Comparison of ENCODE assay signal across 21 mouse cellular contexts in genomic region chr19:45228781-45229180, GRCm38 (mm10). TPM values are rescaled to one million over a fixed set of nuclear protein-coding genes. Genes with fewer than 3 reads are reported as not detected.
A peak's percentile ranks its signal among the peaks of the same experiment; 100 is the strongest.
DNase-seq lines count a peak whose midpoint lies in the region; ATAC-seq lines count a peak whose summit lies in the region.
"Had no signal": no experiment of that assay in that cellular context is flagged by ENCODE, and none has a peak within 500 bp of the region (broad histone marks: within the 10 kb centered on the region; RNA-seq: fewer than 3 reads in every experiment).

No protein-coding gene starts in this region.

- H3K27me3 ChIP-seq in intestine, embryonic 14.5 days (replicated peaks; ENCODE audit: control insufficient read depth, insufficient read depth, low read length): peaks cover 100% of the 10 kb centered on the region
- H3K27me3 ChIP-seq in intestine, embryonic 15.5 days (replicated peaks): peaks cover 97% of the 10 kb centered on the region
- H3K27me3 ChIP-seq in hindbrain, embryonic 12.5 days: peaks cover 92% of the 10 kb centered on the region
- peaks cover 100% of the 10 kb centered on the region for H3K27me3 ChIP-seq in limb, embryonic 10.5 days (ENCODE audit: low read depth, poor library complexity, severe bottlenecking)
- peaks cover 72% of the 10 kb centered on the region for H3K27me3 ChIP-seq in neural tube, embryonic 13.5 days

- no peak overlapping the region for H3K4me2 ChIP-seq in intestine, embryonic 14.5 days (ENCODE audit: low read length)
- H3K4me2 ChIP-seq in intestine, embryonic 15.5 days (replicated peaks): no peak overlapping the region
- H3K4me2 ChIP-seq in hindbrain, embryonic 12.5 days (replicated peaks): peak overlapping the region; percentile 46
- H3K4me2 ChIP-seq in neural tube, embryonic 13.5 days: peak overlapping the region; percentile 75
- H3K4me2 ChIP-seq: forebrain, embryonic 15.5 days; midbrain, embryonic 13.5 days had no signal

- H3K9ac ChIP-seq in intestine, embryonic 14.5 days (ENCODE audit: low read length): no peak overlapping the region
- no peak overlapping the region for H3K9ac ChIP-seq in intestine, embryonic 15.5 days
- H3K9ac ChIP-seq in hindbrain, embryonic 12.5 days: 0 out of 2 replicates have a peak overlapping the region, but pooled peaks have one; percentile 5
- H3K9ac ChIP-seq in neural tube, embryonic 13.5 days: peak overlapping the region; percentile 96
- H3K9ac ChIP-seq: forebrain, embryonic 15.5 days; limb, embryonic 12.5 days; liver, embryonic 15.5 days; midbrain, embryonic 13.5 days had no signal

- H3K9me3 ChIP-seq in intestine, embryonic 14.5 days (ENCODE audit: control insufficient read depth, low read length): no peaks in the 10 kb centered on the region
- H3K9me3 ChIP-seq in intestine, embryonic 15.5 days: no peaks in the 10 kb centered on the region
- H3K9me3 ChIP-seq in hindbrain, embryonic 12.5 days (replicated peaks): no peaks in the 10 kb centered on the region
- H3K9me3 ChIP-seq in limb, embryonic 10.5 days (replicated peaks): no peaks in the 10 kb centered on the region
- H3K9me3 ChIP-seq in neural tube, embryonic 13.5 days: no peaks in the 10 kb centered on the region
- H3K9me3 ChIP-seq: forebrain, embryonic 15.5 days; limb, embryonic 12.5 days; liver, embryonic 15.5 days; midbrain, embryonic 13.5 days had no signal

- no peak for ATAC-seq in intestine, embryonic 14.5 days (replicated peaks; ENCODE audit: low FRiP score, low TSS enrichment, low read depth)
- ATAC-seq in intestine, embryonic 15.5 days: no peak
- ATAC-seq in hindbrain, embryonic 12.5 days (ENCODE audit: low FRiP score): no peak
- ATAC-seq in neural tube, embryonic 13.5 days (ENCODE audit: low read depth): no peak
- ATAC-seq: forebrain, embryonic 15.5 days; intestine, embryonic 16.5 days; midbrain, embryonic 13.5 days had no signal

- H3K4me1 ChIP-seq in intestine, embryonic 14.5 days (replicated peaks; ENCODE audit: control insufficient read depth, insufficient read depth, low read length): peaks cover 6% of the 10 kb centered on the region; the same call in 1 of the 2 replicates
- peaks cover 19% of the 10 kb centered on the region for H3K4me1 ChIP-seq in intestine, embryonic 15.5 days (replicated peaks)
- H3K4me1 ChIP-seq in hindbrain, embryonic 12.5 days: peaks cover 33% of the 10 kb centered on the region
- H3K4me1 ChIP-seq in limb, embryonic 10.5 days: peaks cover 46% of the 10 kb centered on the region
- peaks cover 83% of the 10 kb centered on the region for H3K4me1 ChIP-seq in neural tube, embryonic 13.5 days (replicated peaks)

- 4% methylated on average over 4 of the region's 4 CpGs for WGBS in intestine, embryonic 14.5 days
- WGBS in intestine, embryonic 15.5 days: 7% methylated on average over 4 of the region's 4 CpGs
- WGBS in hindbrain, embryonic 12.5 days: 8% methylated on average over 4 of the region's 4 CpGs
- 3% methylated on average over 4 of the region's 4 CpGs for WGBS in limb, embryonic 10.5 days
- WGBS in neural tube, embryonic 13.5 days: 4% methylated on average over 4 of the region's 4 CpGs

- no peak overlapping the region for H3K27ac ChIP-seq in intestine, embryonic 14.5 days (ENCODE audit: low read depth)
- H3K27ac ChIP-seq in intestine, embryonic 15.5 days: no peak overlapping the region
- 0 out of 2 replicates have a peak overlapping the region, but pooled peaks have one; percentile 9 for H3K27ac ChIP-seq in hindbrain, embryonic 12.5 days
- H3K27ac ChIP-seq in limb, embryonic 10.5 days: 0 out of 2 replicates have a peak overlapping the region, but pooled peaks have one; percentile 43
- H3K27ac ChIP-seq in neural tube, embryonic 13.5 days (replicated peaks): peak overlapping the region; percentile 99
- H3K27ac ChIP-seq: forebrain, embryonic 15.5 days; layer of hippocampus, adult 2 months; limb, embryonic 12.5 days; liver, embryonic 15.5 days; midbrain, embryonic 13.5 days had no signal

- DNase-seq in intestine, embryonic 14.5 days (ENCODE audit: low spot score): peak; percentile 60
- peak; percentile 48 for DNase-seq in limb, embryonic 10.5 days (ENCODE audit: low spot score)
- no peak for DNase-seq in right cerebral cortex, adult 18-20 months
- no peak for DNase-seq in cerebellum, postnatal 25 days
- DNase-seq in urinary bladder, postnatal 25 days (ENCODE audit: low spot score): no peak
- DNase-seq: cerebellum, adult 18-20 months; cerebellum, postnatal 36 days; heart, postnatal 14 days; kidney, postnatal 14 days; thymus, postnatal 36 days had no signal

- H3K36me3 ChIP-seq in intestine, embryonic 14.5 days (ENCODE audit: control insufficient read depth, insufficient read depth, low read length): no peaks in the 10 kb centered on the region
- H3K36me3 ChIP-seq in intestine, embryonic 15.5 days: no peaks in the 10 kb centered on the region
- no peaks in the 10 kb centered on the region for H3K36me3 ChIP-seq in hindbrain, embryonic 12.5 days
- H3K36me3 ChIP-seq in limb, embryonic 10.5 days: no peaks in the 10 kb centered on the region
- peaks cover 2% of the 10 kb centered on the region; the same call in 1 of the 2 replicates for H3K36me3 ChIP-seq in neural tube, embryonic 13.5 days
- H3K36me3 ChIP-seq: forebrain, embryonic 15.5 days; limb, embryonic 12.5 days; liver, embryonic 15.5 days; midbrain, embryonic 13.5 days had no signal

- no peak overlapping the region for H3K4me3 ChIP-seq in intestine, embryonic 14.5 days (ENCODE audit: low read depth, low read length)
- H3K4me3 ChIP-seq in intestine, embryonic 15.5 days (replicated peaks): no peak overlapping the region
- H3K4me3 ChIP-seq in hindbrain, embryonic 12.5 days: peak overlapping the region; percentile 7; the same call in 1 of the 2 replicates
- H3K4me3 ChIP-seq in limb, embryonic 10.5 days: peak overlapping the region; percentile 32
- H3K4me3 ChIP-seq in neural tube, embryonic 13.5 days: peak overlapping the region; percentile 68; the same call in 1 of the 2 replicates
- H3K4me3 ChIP-seq: forebrain, embryonic 15.5 days; midbrain, embryonic 13.5 days; myocyte had no signal

RNA-seq across cellular contexts. Expression of gene Lbx1, which starts 6.8 kb away (rescaled TPM):
- not detected in 2 replicates for polyA plus RNA-seq in intestine, embryonic 14.5 days (2014; fragmentation: Nextera tagmentation; extraction: Ambion mirVana)
- polyA plus RNA-seq in intestine, embryonic 15.5 days (2015; fragmentation: Nextera tagmentation; extraction: Ambion mirVana): 0.08 TPM in 1 of 2 replicates, not detected in the other
- polyA plus RNA-seq in hindbrain, embryonic 12.5 days (2016; fragmentation: Nextera tagmentation; extraction: Ambion mirVana): 10.8 and 18.8 TPM in 2 replicates
- polyA plus RNA-seq in limb, embryonic 10.5 days (2016; fragmentation: Nextera tagmentation; extraction: Ambion mirVana): 3.9 and 6.3 TPM in 2 replicates
- polyA plus RNA-seq in neural tube, embryonic 13.5 days (2015; fragmentation: Nextera tagmentation; extraction: Ambion mirVana): 16.0 and 16.9 TPM in 2 replicates
- polyA plus RNA-seq: forebrain, embryonic 15.5 days; intestine, embryonic 16.5 days; liver, embryonic 15.5 days; lung, embryonic 16.5 days had no signal

Comparison
In these comparisons a context has a peak if more than half of its experiments do, and no peak if none do; other contexts are left out.
1. DNase-seq: peak in intestine, embryonic 14.5 days (single experiment) and limb, embryonic 10.5 days (single experiment); none in right cerebral cortex, adult 18-20 months (single experiment), cerebellum, postnatal 25 days (0 of 2) and urinary bladder, postnatal 25 days (single experiment).
2. H3K27ac ChIP-seq: peak in hindbrain, embryonic 12.5 days (single experiment), limb, embryonic 10.5 days (single experiment) and neural tube, embryonic 13.5 days (single experiment); none in intestine, embryonic 14.5 days (single experiment) and intestine, embryonic 15.5 days (single experiment).
3. H3K4me2 ChIP-seq: peak in hindbrain, embryonic 12.5 days (single experiment) and neural tube, embryonic 13.5 days (single experiment); none in intestine, embryonic 14.5 days (single experiment) and intestine, embryonic 15.5 days (single experiment).
4. H3K4me3 ChIP-seq: peak in hindbrain, embryonic 12.5 days (single experiment), limb, embryonic 10.5 days (single experiment) and neural tube, embryonic 13.5 days (single experiment); none in intestine, embryonic 14.5 days (single experiment) and intestine, embryonic 15.5 days (single experiment).
5. H3K9ac ChIP-seq: peak in hindbrain, embryonic 12.5 days (single experiment) and neural tube, embryonic 13.5 days (single experiment); none in intestine, embryonic 14.5 days (single experiment) and intestine, embryonic 15.5 days (single experiment).